Mouse (Mus musculus) liver (tissue): ENCODE measurements around the gene Gtdc1.
A peak's percentile ranks its signal among the peaks of the same experiment; 100 is the strongest.

Experiments used
- DNase-seq: peaks from one replicate; pipeline ENCODE4 v3.0.0-alpha.2; 2020; ENCODE audit warnings: mixed read lengths

The Gtdc1 gene

DNA sequence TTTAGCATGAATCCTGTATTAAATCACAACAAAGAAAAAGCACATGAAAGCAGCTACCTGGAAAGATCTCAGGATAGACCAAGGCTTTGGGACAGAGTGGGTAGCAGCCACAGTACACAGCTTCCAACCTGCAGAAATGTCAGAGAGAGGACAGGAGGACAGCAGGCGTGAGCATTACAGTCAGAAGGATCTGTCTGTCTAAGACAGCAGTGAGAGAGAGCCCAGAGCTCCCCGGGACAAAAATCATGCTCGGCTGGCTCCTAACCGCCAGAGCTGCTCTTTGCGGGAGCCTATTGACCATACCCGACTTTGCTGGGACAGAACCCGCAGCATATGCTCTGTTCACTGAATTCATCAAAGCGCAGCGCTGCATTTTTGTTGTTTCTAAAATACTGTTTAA lies 356.3 kb downstream of the Gtdc1 start:
- no peak for DNase-seq

DNA sequence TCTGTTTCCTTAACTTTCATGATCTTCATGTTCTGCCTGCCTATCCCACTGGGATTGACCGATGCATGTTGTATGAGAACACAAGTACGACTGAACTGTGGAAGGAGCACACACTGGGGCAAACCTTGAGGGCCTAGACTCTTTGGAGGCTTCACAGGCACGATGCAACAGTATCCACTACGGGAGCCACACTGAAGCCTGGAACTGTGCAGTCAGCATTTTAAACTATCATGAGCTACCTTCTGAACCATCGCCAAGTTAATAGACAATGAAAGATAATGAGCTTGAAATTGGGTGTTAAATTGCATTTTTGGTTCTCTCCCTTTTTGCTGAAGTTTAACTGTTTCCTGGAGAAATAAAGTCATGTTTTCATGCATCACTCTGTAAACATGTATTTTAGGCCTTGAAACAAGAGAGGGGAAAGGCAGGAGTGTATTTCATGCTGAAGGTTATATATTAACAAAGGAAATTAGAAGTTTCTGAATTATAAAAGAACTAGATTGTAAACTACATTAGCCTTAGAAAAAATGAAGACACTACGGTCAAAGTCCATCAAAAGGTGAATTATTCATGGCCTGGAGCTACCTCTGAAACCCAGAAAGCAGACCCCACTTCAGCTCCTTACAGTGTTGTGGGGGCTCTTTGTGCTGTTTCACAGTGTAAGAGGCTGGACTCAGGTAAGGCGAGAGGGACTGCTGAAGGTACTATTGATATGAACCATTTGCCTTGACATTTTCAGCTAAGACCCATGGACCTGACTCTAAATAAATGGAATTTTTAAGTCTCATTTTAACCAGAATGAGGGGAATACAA lies 358.1 kb downstream of the Gtdc1 start:
- DNase-seq, result no peak

DNA sequence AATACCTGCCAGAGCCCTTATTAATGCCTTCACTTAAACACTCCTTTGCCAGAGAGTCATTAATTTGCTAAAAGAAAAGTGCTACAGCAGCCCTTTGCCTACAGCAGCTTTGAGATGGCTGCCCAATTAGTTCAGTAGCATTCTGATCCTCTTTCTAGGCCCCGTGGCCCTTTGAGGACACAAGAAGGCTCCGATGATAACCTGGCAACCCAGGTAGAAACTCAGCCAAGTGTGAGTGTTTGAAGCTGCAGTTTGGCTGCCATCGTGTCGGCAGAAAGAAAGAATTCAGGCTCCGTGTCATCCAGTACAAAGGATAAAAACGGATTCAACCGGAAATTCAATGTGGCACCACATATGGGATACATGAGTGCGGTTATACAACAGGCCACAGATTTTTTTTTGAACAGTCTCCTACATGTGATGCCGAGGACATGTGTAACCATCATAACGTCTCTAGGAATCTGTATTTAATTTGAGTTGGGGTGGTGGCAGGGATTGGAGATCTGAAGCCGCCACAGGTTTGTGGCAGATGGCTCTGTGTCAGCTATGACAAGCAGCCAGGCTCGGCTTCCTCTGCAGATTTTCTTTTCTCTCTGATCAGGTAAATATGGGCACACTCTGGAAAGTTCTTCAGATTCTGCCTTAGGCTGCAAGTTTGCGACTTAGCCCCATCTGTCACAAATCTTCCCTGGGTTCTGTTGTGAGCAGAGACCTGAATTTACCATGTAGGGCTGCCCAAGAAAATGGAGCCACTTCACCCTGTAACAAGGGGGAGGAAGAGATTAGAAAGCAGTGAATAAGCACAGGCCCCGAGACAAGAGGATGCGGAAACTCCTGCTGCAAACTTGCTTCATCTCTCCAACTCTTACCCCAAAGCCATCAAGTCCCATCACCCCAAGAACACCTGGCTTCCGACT lies 362.4 kb downstream of the Gtdc1 start:
- no peak for DNase-seq

DNA sequence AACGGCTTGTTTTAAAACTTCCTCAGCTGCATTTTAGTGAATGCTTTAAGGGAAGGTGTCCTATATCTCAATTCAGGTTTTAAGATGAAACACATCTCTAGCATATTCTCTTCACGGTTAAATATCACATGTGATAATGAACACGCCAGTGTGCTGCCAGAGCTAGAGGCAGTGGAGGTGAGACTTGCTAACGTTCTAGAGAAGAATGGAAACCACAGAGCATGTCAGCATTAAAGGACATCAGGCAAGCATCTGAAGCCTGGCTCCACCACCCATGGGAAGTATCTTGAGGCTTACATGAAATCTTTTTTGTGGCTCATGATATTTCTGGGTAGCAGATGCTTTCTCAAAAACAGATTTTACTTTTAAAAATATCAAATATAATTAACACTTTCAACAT lies 365.7 kb downstream of the Gtdc1 start:
- no peak for DNase-seq

DNA sequence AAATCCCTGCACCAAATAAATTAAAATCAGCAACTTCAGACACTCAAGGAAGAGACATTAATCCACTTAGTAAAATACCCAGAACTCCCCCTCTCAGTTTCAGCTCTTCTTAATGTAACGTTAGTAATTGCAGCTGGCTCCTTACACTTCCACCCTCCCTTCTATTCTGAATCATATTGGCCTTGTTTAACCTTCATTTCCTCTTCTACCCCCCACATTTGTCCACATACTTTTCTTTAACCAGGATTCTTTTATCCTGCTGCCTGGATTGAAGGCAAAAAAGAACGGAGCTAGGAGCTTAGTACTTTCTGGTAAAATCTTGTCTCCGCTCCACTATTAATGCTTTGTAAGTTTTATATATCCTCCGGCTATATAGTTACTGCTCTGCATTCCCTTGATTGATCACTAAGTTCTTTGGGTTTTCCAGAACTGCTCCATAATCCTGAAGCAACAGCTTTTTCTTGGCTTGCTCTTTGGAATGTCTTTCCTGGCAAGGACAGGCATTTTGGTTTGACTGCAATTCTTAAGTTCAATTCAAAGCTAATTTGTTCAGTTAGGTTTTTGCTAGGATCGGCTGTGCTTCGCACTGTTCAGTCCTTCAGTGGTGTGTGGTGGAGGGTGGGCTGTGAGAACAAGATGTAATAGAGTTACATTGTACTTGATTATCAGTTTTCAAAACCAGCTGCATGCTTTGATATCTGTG lies 368.1 kb downstream of the Gtdc1 start:
- DNase-seq, result no peak

DNA sequence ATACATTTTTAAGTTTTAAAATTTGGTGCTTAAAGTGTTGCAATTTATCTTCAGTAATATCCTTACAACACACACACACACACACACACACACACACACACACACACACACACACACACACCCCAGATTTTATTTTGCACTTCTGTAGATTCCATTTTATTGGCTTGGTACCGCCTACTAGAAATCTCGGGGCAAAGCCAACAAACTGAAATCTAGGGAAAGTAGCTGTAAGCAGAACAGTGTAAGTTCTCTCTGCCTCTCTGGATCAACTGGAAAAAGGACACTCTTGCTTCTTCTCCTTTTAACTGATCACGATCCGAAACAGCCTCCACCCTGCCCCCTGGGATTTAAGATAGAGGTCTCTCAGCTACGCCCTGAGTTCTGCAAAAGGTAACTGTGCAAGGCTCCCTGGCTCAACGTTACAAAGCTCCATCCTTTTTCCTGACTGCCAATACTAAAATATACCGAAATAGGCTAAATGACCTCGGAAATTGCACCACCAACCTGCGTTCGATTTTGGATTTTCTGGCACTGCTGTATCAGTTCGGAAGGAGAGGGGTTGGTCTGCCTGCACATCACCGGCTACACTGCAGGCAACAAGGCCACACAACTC lies 369.7 kb downstream of the Gtdc1 start:
- no peak for DNase-seq

DNA sequence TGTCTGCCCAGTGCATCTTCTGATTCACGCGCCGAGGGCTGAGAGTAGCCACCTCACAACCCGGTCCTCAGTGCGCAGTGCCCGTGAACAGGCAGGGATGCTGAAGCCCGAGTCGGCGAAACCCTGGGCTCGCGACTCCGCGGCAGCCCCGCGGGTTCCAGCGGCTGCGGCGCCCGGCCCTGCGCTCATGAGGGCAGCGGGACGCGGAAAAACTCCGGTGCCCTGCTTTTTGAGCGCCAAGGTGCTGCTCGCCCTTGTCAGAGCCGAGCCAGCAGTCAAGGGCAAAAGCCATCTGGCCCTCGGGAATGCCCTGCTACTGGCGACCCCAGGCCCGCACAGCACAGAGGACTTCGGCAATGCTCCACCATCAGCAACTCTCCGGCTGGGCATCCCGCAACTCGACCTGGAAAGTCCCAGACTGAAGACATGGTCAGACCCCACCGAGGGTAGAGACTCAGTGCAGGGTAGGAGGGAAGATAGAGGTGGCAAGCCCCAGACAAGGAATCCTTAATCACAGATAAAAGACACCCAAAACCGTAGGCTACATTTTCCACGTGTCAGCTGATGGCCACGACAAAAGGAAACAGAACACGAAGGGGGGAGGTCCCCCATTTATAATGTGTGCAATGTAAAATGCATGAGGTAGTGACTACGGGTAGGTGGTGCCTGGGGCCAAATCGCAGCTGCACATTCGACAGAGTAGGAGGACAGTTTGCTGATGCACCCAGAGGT lies 370.4 kb downstream of the Gtdc1 start:
- DNase-seq, result peak; percentile 5

DNA sequence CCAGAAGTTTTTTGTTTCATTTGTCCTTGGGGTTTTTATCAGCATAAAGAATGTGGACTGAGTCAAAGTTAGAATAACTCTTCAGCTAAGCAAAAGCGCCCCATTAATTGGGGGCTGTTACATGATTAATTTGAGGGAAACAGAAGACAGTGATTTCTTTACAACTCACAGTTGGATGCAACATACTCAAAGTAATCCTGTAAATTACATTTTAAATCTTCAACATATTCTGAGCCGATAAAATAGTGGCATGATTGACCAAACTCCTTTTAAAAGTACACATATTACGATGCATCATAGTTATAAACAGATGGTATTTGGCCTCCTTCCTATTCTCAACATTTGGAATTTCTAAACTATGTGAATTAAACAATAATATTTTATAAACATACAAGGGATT lies 372.7 kb downstream of the Gtdc1 start:
- no peak for DNase-seq

DNA sequence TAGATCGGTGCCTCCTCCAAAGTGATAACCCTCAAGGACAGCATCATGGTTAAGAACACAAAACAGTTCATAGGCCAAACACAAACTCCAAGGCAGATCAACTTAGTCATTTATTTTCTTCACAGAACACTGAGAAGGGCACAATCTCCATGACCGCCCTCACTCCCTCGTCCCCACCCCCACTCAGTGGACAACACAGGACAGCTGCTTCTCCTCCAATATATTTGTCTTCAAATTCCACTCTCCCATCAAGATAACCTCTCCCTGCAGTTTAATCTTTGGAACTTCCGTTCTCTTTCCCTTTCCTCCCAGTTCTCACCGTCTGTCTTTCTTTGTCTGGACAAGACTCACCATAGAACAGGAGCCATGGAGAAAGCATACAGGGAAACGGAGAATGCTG lies 378.1 kb downstream of the Gtdc1 start:
- DNase-seq, result no peak

DNA sequence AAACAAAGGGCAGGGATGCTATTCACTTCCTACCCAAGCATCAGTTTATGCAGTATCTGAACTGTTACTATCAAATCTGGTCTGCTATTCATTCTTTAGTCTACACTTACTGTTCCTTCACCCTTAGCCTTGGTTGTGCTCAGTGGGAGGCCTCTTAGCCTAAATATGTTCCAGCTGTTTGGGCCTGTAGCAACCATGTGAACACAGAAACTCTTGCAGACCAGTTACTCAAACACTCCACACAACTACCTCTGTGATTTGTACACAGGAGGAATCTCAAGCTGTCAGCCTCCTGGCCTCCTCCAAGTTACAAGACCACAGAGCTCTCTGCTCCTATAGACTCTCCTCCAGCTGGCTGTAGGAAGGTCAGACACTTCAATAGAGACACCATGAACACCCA lies 384.7 kb downstream of the Gtdc1 start:
- no peak for DNase-seq

DNA sequence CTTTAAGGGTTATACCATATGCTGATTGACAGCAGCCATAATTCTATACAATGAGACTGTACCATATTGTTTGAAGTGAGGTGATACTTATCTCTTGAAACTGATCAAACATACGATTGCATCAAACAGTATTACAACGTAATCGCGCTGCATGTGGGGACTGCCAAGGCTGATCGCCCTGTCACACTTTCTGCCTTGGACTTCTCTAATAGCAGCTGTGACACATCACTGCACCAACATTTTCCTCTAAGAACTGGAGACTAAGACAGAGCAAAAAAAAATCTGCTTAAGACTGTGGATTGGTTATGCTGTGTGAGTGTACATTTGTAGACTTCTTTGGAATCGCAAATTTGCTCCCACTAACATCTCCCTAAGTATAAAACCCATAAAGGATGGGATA lies 385.7 kb downstream of the Gtdc1 start:
- no peak for DNase-seq

DNA sequence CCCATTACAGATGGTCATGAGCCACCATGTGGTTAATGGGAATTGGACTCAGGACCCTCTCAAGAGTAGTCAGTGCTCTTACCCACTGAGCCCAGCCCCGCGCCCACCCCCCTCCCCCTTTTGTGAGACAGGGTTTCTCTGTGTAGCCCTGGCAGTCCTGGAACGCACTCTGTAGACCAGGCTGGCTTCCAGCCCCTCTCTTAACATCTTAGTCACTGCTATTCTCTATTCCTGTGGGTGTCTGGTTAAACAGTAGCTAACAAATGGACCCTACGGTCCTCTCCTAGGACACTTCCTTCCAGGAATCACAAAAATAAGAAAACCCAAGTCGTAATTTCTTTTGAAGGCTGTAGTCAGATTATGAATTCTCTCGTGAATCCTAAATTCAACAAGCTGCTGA lies 386.6 kb downstream of the Gtdc1 start:
- DNase-seq, result no peak

DNA sequence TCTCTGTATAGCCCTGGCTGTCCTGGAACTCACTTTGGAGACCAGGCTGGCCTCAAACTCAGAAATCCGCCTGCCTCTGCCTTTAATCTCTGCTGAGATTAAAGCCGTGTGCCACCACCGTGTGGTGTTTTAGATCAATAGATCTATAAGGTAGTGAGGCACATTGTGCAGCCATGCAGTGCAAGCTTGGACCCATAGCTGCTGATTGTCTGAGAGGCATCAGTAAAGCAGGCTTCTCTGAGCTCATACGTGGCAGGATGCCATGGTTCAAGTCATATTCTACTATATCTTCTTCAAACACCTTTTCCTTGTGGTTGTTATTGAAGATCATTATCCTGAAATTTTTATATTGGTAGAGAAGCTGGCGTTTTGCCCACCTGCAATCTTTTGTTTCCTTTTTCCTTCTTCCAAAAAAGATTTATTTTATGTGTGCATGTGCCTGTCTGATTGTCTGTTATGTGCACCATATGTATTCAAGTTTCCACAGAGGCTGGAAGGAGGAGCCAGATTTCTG lies 388.3 kb downstream of the Gtdc1 start:
- DNase-seq, result no peak

DNA sequence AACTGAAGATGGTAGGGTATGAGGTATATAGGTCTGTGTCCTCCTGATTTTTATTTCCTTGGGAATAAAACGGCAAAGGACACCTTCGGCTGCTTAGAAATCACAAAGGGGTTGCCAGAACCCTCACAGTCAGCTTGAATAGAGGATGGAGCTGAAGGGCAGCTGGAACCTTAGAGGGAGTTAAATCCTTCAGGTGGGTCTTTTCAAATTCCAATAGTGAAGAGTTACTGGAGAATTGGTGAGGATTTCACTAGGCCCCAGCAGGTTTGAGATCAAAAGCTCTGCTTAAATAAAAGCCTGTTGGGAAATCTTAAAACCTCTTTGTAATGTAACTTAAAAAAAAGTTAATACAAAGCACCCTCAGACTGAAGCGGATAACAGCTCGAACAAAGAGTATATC lies 389.3 kb downstream of the Gtdc1 start:
- no peak for DNase-seq

DNA sequence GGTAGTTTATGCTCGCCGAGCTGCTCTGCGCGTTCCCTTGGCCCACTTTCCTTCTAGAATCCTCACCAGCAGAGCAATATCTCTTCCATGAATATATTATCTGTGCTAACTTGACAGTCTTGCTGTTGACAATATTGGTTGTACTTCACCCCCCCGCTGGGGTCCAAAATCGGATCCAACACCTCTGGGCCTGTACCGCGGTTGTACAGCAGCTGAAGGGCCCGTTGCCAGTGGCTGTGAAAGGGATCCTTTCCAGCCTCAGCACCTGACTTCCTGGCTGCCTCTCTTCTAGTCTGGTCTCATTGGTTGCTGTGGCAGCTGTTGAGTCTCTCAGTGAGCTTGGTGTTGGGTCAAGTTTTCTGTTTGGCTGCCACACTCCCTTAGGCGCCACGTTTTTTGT lies 391.7 kb downstream of the Gtdc1 start:
- no peak for DNase-seq

DNA sequence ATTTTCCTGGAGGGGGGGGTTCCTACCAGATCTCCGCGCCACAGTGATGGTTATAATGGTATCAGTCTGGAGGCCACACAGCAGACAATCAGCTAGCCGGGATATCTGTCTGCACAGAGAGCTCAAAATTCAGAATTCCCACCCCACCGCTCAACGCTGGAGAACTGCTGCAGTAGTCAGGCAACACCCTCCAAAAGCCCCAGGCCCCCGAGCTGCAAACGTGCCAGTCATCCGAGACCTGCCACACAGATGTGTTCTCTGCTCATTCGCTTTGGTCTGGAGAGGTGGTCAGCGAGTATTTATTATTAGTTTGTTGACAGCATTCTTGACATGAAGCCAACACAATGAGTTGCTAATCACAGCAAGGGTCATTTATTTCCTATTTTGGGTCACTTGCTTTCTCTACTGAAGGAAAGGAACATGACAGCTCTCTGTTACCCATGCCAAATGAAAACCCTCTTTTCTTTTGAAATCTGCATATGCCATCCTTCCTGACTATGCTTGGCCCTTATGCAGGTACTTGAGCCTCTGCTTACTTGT lies 392.3 kb downstream of the Gtdc1 start:
- no peak for DNase-seq

DNA sequence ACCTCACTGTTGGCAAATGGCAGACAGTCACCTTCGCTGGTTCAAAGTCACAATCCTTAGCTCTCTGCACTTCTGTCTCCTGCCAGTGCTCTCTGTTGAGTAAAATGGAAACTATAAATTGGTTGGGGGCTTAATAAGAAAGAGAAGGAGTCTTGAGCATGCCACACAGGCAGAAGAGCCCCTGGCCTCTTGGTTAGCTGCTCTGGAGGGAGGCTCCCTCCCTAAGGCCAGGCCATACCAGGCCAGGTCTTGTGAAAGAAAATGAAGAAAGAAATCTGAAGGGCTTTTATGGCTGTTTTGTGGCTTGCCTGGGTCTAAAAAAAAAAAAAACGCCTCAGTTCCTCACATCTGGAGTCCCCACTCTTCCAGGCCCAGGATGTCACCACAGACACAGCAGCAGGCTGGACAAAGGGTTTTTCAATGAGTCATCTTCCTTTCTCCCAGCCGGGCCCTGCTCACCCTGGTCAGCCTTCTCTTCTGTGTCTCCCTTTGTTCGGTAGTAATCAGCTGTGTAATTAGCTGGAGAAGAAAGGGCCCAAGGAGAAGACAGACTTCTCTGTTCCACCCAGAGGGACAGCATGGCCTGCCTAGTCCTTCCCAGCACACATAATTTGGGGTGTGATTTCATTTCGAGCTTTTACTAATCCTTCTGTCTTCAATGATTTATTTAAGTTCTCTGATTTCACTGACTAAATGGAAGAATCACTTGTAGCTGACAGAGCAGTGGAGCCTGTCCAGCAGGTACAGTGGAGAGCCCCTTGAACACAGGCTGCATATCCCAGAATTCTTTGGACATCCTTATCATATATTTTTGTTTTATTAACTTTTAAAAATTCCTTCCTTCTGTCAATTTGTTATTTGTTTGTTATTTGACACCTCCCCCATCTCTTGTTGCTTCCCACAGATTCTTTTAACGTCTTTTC lies 401.1 kb downstream of the Gtdc1 start:
- no peak for DNase-seq

DNA sequence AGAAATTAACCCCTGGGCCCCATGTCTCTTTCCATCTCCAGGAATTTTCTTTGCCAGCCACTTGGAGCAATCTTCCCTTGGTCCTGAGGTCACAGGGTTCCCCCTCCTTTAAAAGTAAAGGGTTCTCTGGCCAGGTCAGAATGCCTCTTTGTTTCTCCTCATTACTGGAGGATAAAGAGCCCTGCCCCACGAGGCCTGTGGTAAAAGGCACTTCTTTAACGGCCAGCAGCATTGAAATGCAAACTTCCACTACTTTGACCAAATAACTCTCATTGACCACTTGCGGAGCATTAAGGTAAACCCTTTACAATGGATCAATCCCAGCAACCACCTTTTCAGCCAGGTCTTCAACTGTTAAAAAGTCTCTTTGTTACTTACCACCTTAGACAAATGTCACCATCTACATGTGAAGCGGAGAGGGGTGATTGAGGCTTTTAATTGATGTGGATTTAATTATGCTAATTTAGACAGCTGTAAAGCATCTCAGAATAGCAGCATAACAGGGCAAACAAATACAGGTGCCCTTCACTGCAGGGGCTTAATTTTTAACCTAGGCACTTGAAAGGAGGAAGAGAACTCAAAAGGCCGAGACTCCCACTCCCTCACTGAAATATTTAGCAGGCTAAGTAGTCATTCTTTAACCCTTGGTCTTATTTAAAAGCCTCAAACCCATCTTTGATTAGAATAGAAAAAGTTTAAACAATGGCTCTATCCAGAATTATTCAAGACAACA lies 402.1 kb downstream of the Gtdc1 start:
- no peak for DNase-seq

DNA sequence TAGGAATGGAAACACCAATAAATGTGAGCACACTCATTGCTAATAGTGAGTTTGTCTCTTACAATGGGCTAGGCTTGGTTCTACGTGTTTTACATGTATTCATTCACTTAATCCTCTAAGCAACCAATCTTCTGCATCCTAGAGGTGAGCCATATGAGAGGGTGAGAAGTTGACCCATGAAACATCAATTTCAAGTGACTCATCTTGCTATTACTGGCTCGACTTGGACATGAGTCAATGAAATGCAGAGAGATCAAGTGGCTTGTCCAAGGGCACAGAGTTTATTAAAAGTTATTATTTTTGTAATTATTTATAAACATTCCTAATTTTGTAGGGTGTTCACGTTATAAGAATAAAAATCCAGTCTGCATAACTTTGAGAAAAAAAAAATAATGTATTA lies 408.2 kb downstream of the Gtdc1 start:
- no peak for DNase-seq

DNA sequence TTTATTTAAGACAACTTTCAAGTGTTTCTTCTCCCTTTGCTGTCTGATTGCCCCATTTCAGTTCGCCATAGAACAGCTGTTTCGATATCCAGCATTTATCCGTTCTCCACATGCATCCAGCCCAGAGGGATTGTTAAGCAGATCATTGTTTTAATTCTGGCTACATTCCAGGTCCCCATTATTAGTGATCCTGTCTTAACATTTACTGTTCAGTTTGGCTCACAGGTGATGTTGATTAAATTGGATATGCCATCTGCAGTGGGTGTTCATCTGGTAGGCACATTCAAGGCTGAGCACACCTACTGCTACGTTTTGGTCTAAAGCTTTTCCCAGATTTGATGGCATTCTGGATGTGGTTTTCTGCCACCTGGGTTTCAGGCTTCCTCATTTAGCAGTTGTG lies 409.4 kb downstream of the Gtdc1 start:
- no peak for DNase-seq
